Mouse (Mus musculus): ENCODE results near the gene Aldh3b1. TPM values are rescaled to one million over a fixed set of nuclear protein-coding genes. Genes with fewer than 3 reads are reported as not detected.

Aldh3b1 gene
- total RNA-seq, 1 experiment from 2014 or later = 85.2 TPM

- ATAC-seq (ENCODE audit: extremely low read depth, insufficient number of reproducible peaks, low FRiP score, poor library complexity, severe bottlenecking) = no peak
Measured at GRCm38 (mm10) chr19:3894294-3894693, 35.3 kb downstream of the Aldh3b1 start.

GRCm38 (mm10) chr19:3893545-3894116, 36.0 kb downstream of the Aldh3b1 start:
- ATAC-seq (ENCODE audit: extremely low read depth, insufficient number of reproducible peaks, low FRiP score, poor library complexity, severe bottlenecking) = no peak

- no peak for ATAC-seq (ENCODE audit: extremely low read depth, insufficient number of reproducible peaks, low FRiP score, poor library complexity, severe bottlenecking)
Measured at GRCm38 (mm10) chr19:3890181-3890580, 39.4 kb downstream of the Aldh3b1 start.

- ATAC-seq (ENCODE audit: extremely low read depth, insufficient number of reproducible peaks, low FRiP score, poor library complexity, severe bottlenecking) = no peak
Measured at GRCm38 (mm10) chr19:3889096-3889495, 40.5 kb downstream of the Aldh3b1 start.

GRCm38 (mm10) chr19:3884325-3884990, 45.1 kb downstream of the Aldh3b1 start:
- no peak for ATAC-seq (ENCODE audit: extremely low read depth, insufficient number of reproducible peaks, low FRiP score, poor library complexity, severe bottlenecking)

- no peak for ATAC-seq (ENCODE audit: extremely low read depth, insufficient number of reproducible peaks, low FRiP score, poor library complexity, severe bottlenecking)
Measured at GRCm38 (mm10) chr19:3882214-3882613, 47.4 kb downstream of the Aldh3b1 start.

- 0 out of 2 replicates have a peak, but pooled peaks have one; percentile 16 for ATAC-seq (ENCODE audit: extremely low read depth, insufficient number of reproducible peaks, low FRiP score, poor library complexity, severe bottlenecking)
Measured at GRCm38 (mm10) chr19:3880054-3880848, 49.4 kb downstream of the Aldh3b1 start.

GRCm38 (mm10) chr19:3875045-3875444, 54.6 kb downstream of the Aldh3b1 start:
- no peak for ATAC-seq (ENCODE audit: extremely low read depth, insufficient number of reproducible peaks, low FRiP score, poor library complexity, severe bottlenecking)

- no peak for ATAC-seq (ENCODE audit: extremely low read depth, insufficient number of reproducible peaks, low FRiP score, poor library complexity, severe bottlenecking)
Measured at GRCm38 (mm10) chr19:3872373-3872772, 57.2 kb downstream of the Aldh3b1 start.

- no peak for ATAC-seq (ENCODE audit: extremely low read depth, insufficient number of reproducible peaks, low FRiP score, poor library complexity, severe bottlenecking)
Measured at GRCm38 (mm10) chr19:3871468-3871867, 58.1 kb downstream of the Aldh3b1 start.

GRCm38 (mm10) chr19:3868290-3868689, 61.3 kb downstream of the Aldh3b1 start:
- ATAC-seq (ENCODE audit: extremely low read depth, insufficient number of reproducible peaks, low FRiP score, poor library complexity, severe bottlenecking) = no peak

- ATAC-seq (ENCODE audit: extremely low read depth, insufficient number of reproducible peaks, low FRiP score, poor library complexity, severe bottlenecking) = no peak
Measured at GRCm38 (mm10) chr19:3864960-3865359, 64.6 kb downstream of the Aldh3b1 start.

Other genes with a start within 250 kb of the Aldh3b1 start
- 0.93 and 0.98 TPM in 2 replicates for gene Lrp5, start 243.2 kb downstream of the Aldh3b1 start, total RNA-seq (2017)
- gene 1810055G02Rik, start 221.5 kb downstream of the Aldh3b1 start, total RNA-seq (2017) = 3.1 and 5.1 TPM in 2 replicates
- 159 and 166 TPM in 2 replicates for gene Kmt5b, start 162.4 kb downstream of the Aldh3b1 start, total RNA-seq (2017)
- 16.6 and 26.0 TPM in 2 replicates for gene Chka, start 78.0 kb downstream of the Aldh3b1 start, total RNA-seq (2017)
- gene Tcirg1, start 22.7 kb downstream of the Aldh3b1 start, total RNA-seq (2017) = 158 and 167 TPM in 2 replicates
- gene Ndufs8, start 17.0 kb downstream of the Aldh3b1 start, total RNA-seq (2017) = 34.7 and 40.1 TPM in 2 replicates
- gene Unc93b1, start 5.4 kb upstream of the Aldh3b1 start, total RNA-seq (2017) = 628 and 632 TPM in 2 replicates
- not detected in 2 replicates for gene Aldh3b3, start 28.8 kb upstream of the Aldh3b1 start, total RNA-seq (2017)
- 0.25 TPM in 1 of 2 replicates, not detected in the other for gene Aldh3b2, start 42.5 kb upstream of the Aldh3b1 start, total RNA-seq (2017)
- gene Acy3, start 56.8 kb upstream of the Aldh3b1 start, total RNA-seq (2017) = not detected in 2 replicates
- not detected in 2 replicates for gene Tbx10, start 62.9 kb upstream of the Aldh3b1 start, total RNA-seq (2017)
- 7.0 and 15.5 TPM in 2 replicates for gene Nudt8, start 70.8 kb upstream of the Aldh3b1 start, total RNA-seq (2017)
- 6.2 and 7.5 TPM in 2 replicates for gene Gm49405, start 70.8 kb upstream of the Aldh3b1 start, total RNA-seq (2017)
- 4.0 and 7.2 TPM in 2 replicates for gene Doc2g, start 73.5 kb upstream of the Aldh3b1 start, total RNA-seq (2017)
- gene Ndufv1, start 83.0 kb upstream of the Aldh3b1 start, total RNA-seq (2017) = 63.9 and 64.6 TPM in 2 replicates
- gene Gstp1, start 108.2 kb upstream of the Aldh3b1 start, total RNA-seq (2017) = 53.2 and 68.1 TPM in 2 replicates
- 1.4 TPM in 1 of 2 replicates, not detected in the other for gene Gstp2, start 116.2 kb upstream of the Aldh3b1 start, total RNA-seq (2017)
- gene Gstp3, start 129.8 kb upstream of the Aldh3b1 start, total RNA-seq (2017) = 22.6 and 23.6 TPM in 2 replicates
- gene Cabp2, start 151.8 kb upstream of the Aldh3b1 start, total RNA-seq (2017) = not detected in 2 replicates
- 202 and 205 TPM in 2 replicates for gene Cdk2ap2, start 167.4 kb upstream of the Aldh3b1 start, total RNA-seq (2017)
- 115 and 132 TPM in 2 replicates for gene Pitpnm1, start 170.2 kb upstream of the Aldh3b1 start, total RNA-seq (2017)
- gene Aip, start 196.1 kb upstream of the Aldh3b1 start, total RNA-seq (2017) = 53.9 and 61.6 TPM in 2 replicates
- 0.12 and 0.23 TPM in 2 replicates for gene Gpr152, start 210.0 kb upstream of the Aldh3b1 start, total RNA-seq (2017)
- gene Cabp4, start 214.2 kb upstream of the Aldh3b1 start, total RNA-seq (2017) = 0.25 and 0.93 TPM in 2 replicates
- 134 and 152 TPM in 2 replicates for gene Coro1b, start 218.8 kb upstream of the Aldh3b1 start, total RNA-seq (2017)
- gene Ptprcap, start 223.8 kb upstream of the Aldh3b1 start, total RNA-seq (2017) = 227 and 252 TPM in 2 replicates
- gene Rps6kb2, start 233.5 kb upstream of the Aldh3b1 start, total RNA-seq (2017) = 34.0 and 45.2 TPM in 2 replicates
- 95.9 and 99.3 TPM in 2 replicates for gene Carns1, start 245.7 kb upstream of the Aldh3b1 start, total RNA-seq (2017)

All from neutrophil, adult 5-6 weeks (primary cell).